Mouse (Mus musculus): ENCODE measurements around the gene Parn. TPM values are rescaled to one million over a fixed set of nuclear protein-coding genes. Genes with fewer than 3 reads are reported as not detected.
"Not testable (repeated sequence)": the region's sequence is repeated elsewhere in the genome, so short reads cannot be mapped to it uniquely, and the experiment has no call there.

The Parn gene
- total and polyA plus RNA-seq, 2 experiments from 2014 or later = 17.2 to 38.1 TPM

DNA sequence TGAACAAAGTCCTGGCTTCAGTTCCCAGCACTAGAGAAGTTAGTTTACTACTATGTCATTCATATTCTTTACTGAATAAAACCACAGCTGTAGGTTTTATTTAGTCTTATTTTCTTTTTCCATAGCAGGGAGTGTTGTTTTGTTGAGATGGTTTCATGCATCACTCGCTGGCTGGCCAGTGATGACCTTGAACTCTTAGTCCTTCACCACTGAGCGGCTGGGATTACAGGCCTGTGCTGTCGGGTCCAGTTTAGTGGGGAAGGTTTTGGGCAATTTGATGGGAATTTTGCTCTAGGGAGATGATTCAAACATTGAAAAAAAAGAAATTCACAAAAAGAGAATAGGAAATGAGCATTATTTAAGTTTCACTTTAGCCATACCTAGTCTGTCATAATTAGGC is 6.5 kb upstream of the Parn start:
- no peak overlapping the region for H3K27ac ChIP-seq (ENCODE audit: low read depth, low read length)
- TF ChIP-seq CTCF (IDR thresholded peaks at IDR 0.05; ENCODE audit: low read depth) = no peak
- no peak overlapping the region for H3K9ac ChIP-seq
- peaks cover 22% of the 10 kb centered on the region; the same call in 1 of the 2 replicates for H3K36me3 ChIP-seq (ENCODE audit: insufficient read depth)
- H3K27me3 ChIP-seq (ENCODE audit: insufficient read depth, low read length) = no peaks in the 10 kb centered on the region
- DNase-seq (no peak), ATAC-seq (no peak)
- no peak overlapping the region for H3K4me3 ChIP-seq (ENCODE audit: low read depth, low read length)
- H3K4me1 ChIP-seq (ENCODE audit: insufficient read depth) = 0 out of 2 replicates have a peak, but pooled peaks cover 8% of the 10 kb centered on the region
- no peaks in the 10 kb centered on the region for H3K9me3 ChIP-seq (ENCODE audit: low read length)
- WGBS = 92% methylated on average over 3 of the region's 3 CpGs
- no peak overlapping the region for H3K4me2 ChIP-seq (ENCODE audit: low read depth)

DNA sequence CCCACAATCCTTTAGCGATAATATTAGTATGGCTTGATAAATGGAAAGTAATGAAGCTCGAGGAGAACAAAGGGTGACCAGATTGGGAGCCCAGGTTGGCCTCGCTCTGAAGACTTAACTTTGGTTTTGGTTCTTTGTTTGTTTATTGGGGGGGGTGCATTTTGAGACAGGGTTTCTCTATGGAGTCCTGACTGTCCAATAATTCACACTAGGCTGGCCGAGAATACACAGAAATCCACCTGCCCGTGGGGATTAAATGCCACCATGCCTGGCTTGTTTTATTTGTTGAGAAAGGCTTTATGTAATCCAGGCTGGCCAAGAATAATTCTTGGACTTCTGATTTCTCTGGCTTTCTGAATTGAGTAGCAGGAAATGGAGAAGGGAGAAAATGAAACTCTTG is 5.1 kb upstream of the Parn start:
- H3K36me3 ChIP-seq (ENCODE audit: insufficient read depth) = peaks cover 14% of the 10 kb centered on the region; the same call in 1 of the 2 replicates
- 0 out of 2 replicates have a peak, but pooled peaks cover 8% of the 10 kb centered on the region for H3K4me1 ChIP-seq (ENCODE audit: insufficient read depth)
- H3K4me2 ChIP-seq (ENCODE audit: low read depth) = peak overlapping the region; percentile 74
- ATAC-seq = no peak
- H3K9me3 ChIP-seq (ENCODE audit: low read length) = no peaks in the 10 kb centered on the region
- no peak overlapping the region for H3K27ac ChIP-seq (ENCODE audit: low read depth, low read length)
- DNase-seq = no peak
- TF ChIP-seq CTCF (IDR thresholded peaks at IDR 0.05; ENCODE audit: low read depth) = no peak
- H3K9ac ChIP-seq = no peak overlapping the region
- WGBS = 73% methylated on average over 5 of the region's 5 CpGs
- H3K27me3 ChIP-seq (ENCODE audit: insufficient read depth, low read length) = no peaks in the 10 kb centered on the region
- H3K4me3 ChIP-seq (ENCODE audit: low read depth, low read length) = no peak overlapping the region

DNA sequence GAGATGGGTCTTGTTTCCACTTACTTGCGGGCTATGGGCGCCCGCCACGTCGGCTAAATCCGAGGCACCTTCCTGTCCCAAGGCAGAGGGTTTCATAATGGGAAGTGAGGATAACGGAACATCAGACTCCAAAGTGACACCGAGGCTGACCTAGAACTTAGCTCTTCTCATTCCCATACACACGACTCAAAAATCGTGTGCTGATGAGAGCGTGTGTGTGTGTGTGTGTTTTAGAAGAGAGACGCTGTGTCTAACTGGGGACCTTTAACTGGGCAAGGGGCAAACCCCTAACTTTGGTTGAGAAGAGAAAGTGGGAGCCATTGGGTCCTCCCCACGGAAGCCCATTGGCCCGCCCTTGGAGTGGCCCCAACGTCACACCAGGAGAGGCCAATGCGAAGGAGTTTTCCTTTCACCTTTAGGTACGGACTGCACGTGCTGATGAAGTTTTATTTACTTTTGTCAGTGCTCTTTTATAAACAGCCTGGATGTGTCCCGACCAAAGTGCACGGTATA is 4.5 kb upstream of the Parn start:
- H3K9ac ChIP-seq = peak overlapping the region; percentile 91
- H3K4me3 ChIP-seq (ENCODE audit: low read depth, low read length) = peak overlapping the region; percentile 82
- peak overlapping the region; percentile 83 for H3K27ac ChIP-seq (ENCODE audit: low read depth, low read length)
- H3K27me3 ChIP-seq (ENCODE audit: insufficient read depth, low read length) = no peaks in the 10 kb centered on the region
- H3K36me3 ChIP-seq (ENCODE audit: insufficient read depth) = peaks cover 9% of the 10 kb centered on the region; the same call in 1 of the 2 replicates
- H3K9me3 ChIP-seq (ENCODE audit: low read length) = no peaks in the 10 kb centered on the region
- peak; percentile 25 for ATAC-seq
- under 1% methylated on average over 20 of the region's 20 CpGs for WGBS
- peak; percentile 56 for DNase-seq
- H3K4me2 ChIP-seq (ENCODE audit: low read depth) = peak overlapping the region; percentile 74
- no peak for TF ChIP-seq CTCF (IDR thresholded peaks at IDR 0.05; ENCODE audit: low read depth)
- 0 out of 2 replicates have a peak, but pooled peaks cover 8% of the 10 kb centered on the region for H3K4me1 ChIP-seq (ENCODE audit: insufficient read depth)

DNA sequence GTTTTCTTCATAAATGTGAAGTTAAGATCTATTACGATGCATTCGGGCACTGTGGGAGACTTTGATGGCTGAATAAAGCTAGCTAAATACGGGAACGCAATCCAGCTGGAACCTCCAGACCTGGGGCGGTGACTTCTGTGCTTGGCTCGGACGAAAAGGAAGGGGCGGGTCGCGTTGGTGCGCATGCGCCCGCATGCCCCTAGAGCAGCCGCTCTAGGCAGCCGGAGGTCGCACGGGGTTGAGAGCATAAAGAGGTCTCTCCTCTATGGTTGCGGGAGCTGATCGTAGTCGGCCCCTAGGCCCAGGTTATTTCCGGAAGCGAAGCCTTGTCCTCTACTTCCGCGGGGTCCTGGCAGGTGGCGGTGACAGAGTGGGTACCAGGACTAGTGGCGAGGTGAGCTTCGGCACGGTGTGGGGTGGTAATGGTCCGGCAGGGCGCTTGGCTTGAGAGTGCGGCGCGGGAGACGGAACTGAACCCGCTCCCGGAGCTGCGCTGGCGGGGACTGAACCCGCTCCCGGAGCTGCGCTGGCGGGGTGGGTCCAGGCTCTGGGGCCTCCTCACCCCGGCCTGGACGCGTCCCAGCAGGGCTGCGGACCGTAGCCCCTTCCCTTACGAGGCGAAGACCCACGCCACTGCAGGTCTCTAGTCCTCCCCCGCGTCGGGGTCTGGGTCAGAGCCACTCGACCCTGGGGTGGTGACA is 3.9 kb upstream of the Parn start, which contains the start of the genes Bfar and 3110001I22Rik:
Gene Bfar, plus strand, starts transcription at position 174 of the 701 bp plus-strand sequence.
Gene 3110001I22Rik, plus strand, starts transcription at position 245 of the 701 bp plus-strand sequence.
- H3K4me2 ChIP-seq (ENCODE audit: low read depth) = peak within 1 kb of the TSS; percentile 74
- H3K4me3 ChIP-seq (ENCODE audit: low read depth, low read length) = peak within 1 kb of the TSS; percentile 82
- peak within 1 kb of the TSS; percentile 91 for H3K9ac ChIP-seq
- peak within 1 kb of the TSS; percentile 83 for H3K27ac ChIP-seq (ENCODE audit: low read depth, low read length)
- no peaks in the 10 kb centered on the region for H3K27me3 ChIP-seq (ENCODE audit: insufficient read depth, low read length)
- ATAC-seq = peak; percentile 94
- H3K36me3 ChIP-seq (ENCODE audit: insufficient read depth) = peaks cover 3% of the 10 kb centered on the region; the same call in 1 of the 2 replicates
- H3K9me3 ChIP-seq (ENCODE audit: low read length) = no peaks in the 10 kb centered on the region
- 2% methylated on average over 50 of the region's 54 CpGs for WGBS
- H3K4me1 ChIP-seq (ENCODE audit: insufficient read depth) = 0 out of 2 replicates have a peak, but pooled peaks cover 8% of the 10 kb centered on the region
- DNase-seq = peak; percentile 96
- TF ChIP-seq CTCF (IDR thresholded peaks at IDR 0.05; ENCODE audit: low read depth) = peak; percentile 31

DNA sequence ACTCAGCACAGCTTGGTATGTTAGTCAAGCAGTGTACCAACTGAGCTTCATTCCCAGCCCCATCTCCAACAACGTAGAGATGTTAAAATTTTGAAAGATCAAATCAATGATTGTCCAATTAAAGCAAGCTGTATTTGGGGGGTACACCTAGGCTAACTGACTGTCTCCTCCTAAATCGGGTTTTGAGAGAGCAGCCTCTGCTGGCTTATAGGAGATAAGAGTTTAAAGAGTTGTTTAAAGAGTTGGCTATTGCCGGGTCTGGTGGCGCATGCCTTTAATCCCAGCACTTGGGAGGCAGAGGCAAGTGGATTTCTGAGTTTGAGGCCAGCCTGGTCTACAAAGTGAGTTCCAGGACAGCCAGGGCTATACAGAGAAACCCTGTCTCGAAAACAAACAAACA is 2.9 kb upstream of the Parn start:
- H3K9ac ChIP-seq; DNase-seq; H3K9me3 ChIP-seq (ENCODE audit: low read length); H3K27me3 ChIP-seq (ENCODE audit: insufficient read depth, low read length); H3K27ac ChIP-seq (ENCODE audit: low read depth, low read length); H3K36me3 ChIP-seq (ENCODE audit: insufficient read depth); H3K4me1 ChIP-seq (ENCODE audit: insufficient read depth); ATAC-seq: not testable (repeated sequence)
- 75% methylated on average over 5 of the region's 5 CpGs for WGBS
- H3K4me2 ChIP-seq (ENCODE audit: low read depth) = peak overlapping the region; percentile 74; the same call in 1 of the 2 replicates
- peak overlapping the region; percentile 82; the same call in 1 of the 2 replicates for H3K4me3 ChIP-seq (ENCODE audit: low read depth, low read length)

DNA sequence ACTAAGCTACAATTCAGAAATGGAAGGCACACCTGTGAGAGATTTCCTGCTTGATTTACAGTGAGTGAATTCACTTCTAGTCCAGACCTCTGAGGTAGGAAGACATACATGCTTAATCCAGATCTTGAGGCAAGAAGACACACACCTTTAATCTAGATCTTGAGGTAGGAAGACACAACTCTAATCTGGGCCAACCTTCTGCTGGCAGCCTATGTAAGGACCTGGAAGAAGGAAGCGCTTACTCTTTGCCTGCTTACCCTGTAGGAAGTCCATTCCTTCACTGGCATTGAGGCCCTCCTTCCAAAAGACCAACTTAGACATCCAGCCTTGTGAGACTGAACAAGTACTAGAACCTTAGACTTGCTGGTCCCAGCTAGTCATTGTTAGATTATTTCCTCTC is 1.3 kb upstream of the Parn start:
- H3K9ac ChIP-seq = no peak overlapping the region
- TF ChIP-seq CTCF (IDR thresholded peaks at IDR 0.05; ENCODE audit: low read depth) = no peak
- no peak overlapping the region for H3K4me2 ChIP-seq (ENCODE audit: low read depth)
- no peak for ATAC-seq
- H3K36me3 ChIP-seq (ENCODE audit: insufficient read depth) = peaks cover 8% of the 10 kb centered on the region; the same call in 1 of the 2 replicates
- no peak overlapping the region for H3K27ac ChIP-seq (ENCODE audit: low read depth, low read length)
- 0 out of 2 replicates have a peak, but pooled peaks cover 8% of the 10 kb centered on the region for H3K4me1 ChIP-seq (ENCODE audit: insufficient read depth)
- H3K9me3 ChIP-seq (ENCODE audit: low read length) = no peaks in the 10 kb centered on the region
- WGBS = 94% methylated on average over 1 of the region's 1 CpGs
- H3K27me3 ChIP-seq (ENCODE audit: insufficient read depth, low read length) = no peaks in the 10 kb centered on the region
- no peak for DNase-seq
- no peak overlapping the region for H3K4me3 ChIP-seq (ENCODE audit: low read depth, low read length)
